Mouse (Mus musculus) ES-Bruce4 (cell line): ENCODE results near the gene Col24a1. TPM values are rescaled to one million over a fixed set of nuclear protein-coding genes. Genes with fewer than 3 reads are reported as not detected.

Source experiments
- H3K27ac ChIP-seq: 2 replicates; pipeline ENCODE4 v1.5.1; 2012; ENCODE audit warnings: low read length, inconsistent platforms; ENCODE audit not compliant: insufficient read depth
- H3K27me3 ChIP-seq: 2 replicates; pipeline ENCODE4 v1.6.1; 2012; ENCODE audit warnings: mild to moderate bottlenecking, low read length, inconsistent platforms; ENCODE audit not compliant: control insufficient read depth, poor library complexity, insufficient read depth, severe bottlenecking
- H3K36me3 ChIP-seq: 2 replicates; pipeline ENCODE4 v1.6.1; 2012; ENCODE audit warnings: inconsistent platforms, mild to moderate bottlenecking, low read length, moderate library complexity; ENCODE audit not compliant: control insufficient read depth, poor library complexity, insufficient read depth, severe bottlenecking
- H3K4me1 ChIP-seq: one replicate; pipeline ENCODE4 v1.8.1; 2011; ENCODE audit warnings: low read length; ENCODE audit not compliant: control insufficient read depth, insufficient read depth
- H3K4me3 ChIP-seq: 2 replicates; pipeline ENCODE4 v1.5.1; 2011; ENCODE audit warnings: low read depth, mild to moderate bottlenecking, low read length
- H3K9ac ChIP-seq: 2 replicates; pipeline ENCODE4 v1.6.1; 2012; ENCODE audit warnings: low read depth, mild to moderate bottlenecking, inconsistent platforms; ENCODE audit not compliant: poor library complexity, severe bottlenecking
- H3K9me3 ChIP-seq: replicated peaks from 2 replicates; pipeline ENCODE4 v1.6.1; 2012; ENCODE audit warnings: mild to moderate bottlenecking, low read length, inconsistent platforms; ENCODE audit not compliant: control insufficient read depth, poor library complexity, insufficient read depth, severe bottlenecking
- CTCF ChIP-seq: IDR thresholded peaks from one replicate; pipeline ENCODE4 v1.8.1; 2011; ENCODE audit warnings: low read depth, low read length
- EP300 ChIP-seq: IDR thresholded peaks from 2 replicates; pipeline ENCODE4 v1.6.1; 2011; ENCODE audit warnings: low read depth, low read length; ENCODE audit not compliant: insufficient read depth
- POLR2A ChIP-seq: IDR thresholded peaks from one replicate; pipeline ENCODE4 v1.8.1; 2011; ENCODE audit warnings: low read length; ENCODE audit not compliant: insufficient read depth
- polyA plus RNA-seq: library from polyadenylated mRNA; stranded (reverse); fragments of >200 nt; gene quantifications from 2 replicates; pipeline ENCODE4 v1.2.4, GENCODE M21; 2011; ENCODE audit warnings: low read depth; ENCODE audit not compliant: missing spikeins, insufficient read depth, insufficient read length

Col24a1 gene
- polyA plus RNA-seq, 1 experiment, result 0.78 TPM

DNA sequence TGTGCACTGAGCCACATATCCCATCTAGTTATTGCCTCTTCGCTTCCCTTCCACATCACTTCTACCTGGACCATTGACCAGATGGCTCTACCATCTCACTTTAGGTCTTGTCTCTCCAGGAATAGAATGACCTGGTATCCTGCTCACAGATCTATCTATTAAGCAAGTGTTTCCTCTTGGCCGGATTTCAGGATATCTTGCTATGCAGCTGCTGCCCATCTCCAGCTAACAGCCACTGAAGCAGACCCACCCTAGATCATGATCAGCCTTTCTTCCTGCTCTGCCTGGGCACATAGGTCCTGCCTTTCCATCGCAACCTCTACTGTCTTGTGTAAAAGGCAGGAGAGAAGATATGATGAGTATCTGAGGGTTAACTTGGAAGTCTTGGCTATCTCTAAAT, 84.0 kb downstream of the Col24a1 start:
- Histone ChIP-seq H3K27me3 (no peaks in the 10 kb centered on the region), H3K4me3 (no peak overlapping the region), H3K27ac (no peak overlapping the region), H3K9ac (no peak overlapping the region), H3K4me1 (no peaks in the 10 kb centered on the region), H3K9me3 (no peaks in the 10 kb centered on the region), H3K36me3 (no peaks in the 10 kb centered on the region)
- TF ChIP-seq EP300, result no peak
- TF ChIP-seq CTCF, result no peak

DNA sequence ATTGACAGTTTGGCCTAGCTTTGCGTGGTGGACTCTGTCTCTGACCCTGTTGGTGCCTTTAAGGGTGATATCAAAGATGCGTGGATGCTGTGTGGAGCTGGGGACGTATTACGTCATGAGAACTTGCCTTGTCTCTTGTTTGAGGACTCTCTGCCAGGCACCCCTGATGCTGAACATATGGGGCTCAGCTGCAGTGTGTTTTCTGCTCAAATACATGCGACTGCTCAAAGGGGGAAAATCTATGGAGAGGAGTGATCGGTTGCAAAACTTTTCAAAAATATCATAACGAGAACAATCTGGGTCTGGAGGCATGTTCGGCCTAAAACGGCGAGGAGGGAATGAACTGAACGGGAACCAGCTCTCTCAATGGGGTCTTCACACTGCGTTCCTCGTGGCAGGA, 90.8 kb downstream of the Col24a1 start:
- no peaks in the 10 kb centered on the region for H3K9me3 ChIP-seq
- no peak overlapping the region for H3K4me3 ChIP-seq
- H3K4me1 ChIP-seq, result no peaks in the 10 kb centered on the region
- H3K36me3 ChIP-seq, result no peaks in the 10 kb centered on the region
- H3K27me3 ChIP-seq, result no peaks in the 10 kb centered on the region
- TF ChIP-seq EP300, result no peak
- TF ChIP-seq CTCF, result no peak
- no peak for TF ChIP-seq POLR2A
- H3K9ac ChIP-seq, result no peak overlapping the region
- no peak overlapping the region for H3K27ac ChIP-seq

DNA sequence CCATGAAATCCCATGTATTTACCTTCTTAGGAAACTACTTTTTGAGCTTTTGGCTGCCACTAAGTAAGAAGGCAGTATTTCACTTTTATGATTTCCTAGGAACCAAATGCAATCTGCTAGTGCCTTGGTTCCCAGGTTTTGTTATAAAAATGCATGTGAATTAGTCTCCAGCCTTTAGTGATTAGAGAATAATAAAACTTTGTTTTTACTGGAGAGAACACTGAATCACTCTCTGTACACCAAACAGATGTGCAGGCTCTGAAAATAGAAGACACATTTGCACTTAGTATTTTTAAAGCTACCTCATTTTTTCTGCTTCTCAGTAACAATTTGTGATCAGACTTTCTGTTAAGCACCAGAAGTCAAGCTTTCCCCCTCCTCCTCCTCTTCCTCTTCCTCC, 94.2 kb downstream of the Col24a1 start:
- no peaks in the 10 kb centered on the region for H3K9me3 ChIP-seq
- no peaks in the 10 kb centered on the region for H3K4me1 ChIP-seq
- TF ChIP-seq EP300 (no peak), CTCF (no peak), POLR2A (no peak)
- H3K4me3 ChIP-seq, result no peak overlapping the region
- no peaks in the 10 kb centered on the region for H3K27me3 ChIP-seq
- H3K36me3 ChIP-seq, result no peaks in the 10 kb centered on the region
- H3K9ac ChIP-seq, result no peak overlapping the region
- no peak overlapping the region for H3K27ac ChIP-seq

DNA sequence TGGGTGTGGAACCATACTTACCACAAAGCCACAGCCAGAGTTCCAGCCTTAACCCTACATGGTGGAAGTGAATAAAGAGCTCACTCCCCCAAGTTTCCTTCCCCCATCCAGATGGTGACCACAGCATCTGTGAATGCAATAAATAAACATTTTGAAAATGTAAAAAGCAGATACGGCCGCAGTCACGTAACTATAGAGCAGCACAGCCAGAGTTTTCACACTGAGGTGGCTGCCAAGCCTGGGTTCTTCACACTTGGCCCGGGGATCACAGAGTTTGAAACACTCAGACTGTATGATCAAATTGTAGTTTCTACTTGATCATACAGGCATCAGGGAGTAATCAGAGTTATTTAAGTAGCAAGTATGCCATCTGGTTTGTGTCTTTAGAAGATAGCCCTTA, 98.4 kb downstream of the Col24a1 start:
- no peaks in the 10 kb centered on the region for H3K36me3 ChIP-seq
- TF ChIP-seq POLR2A, result no peak
- TF ChIP-seq EP300, result no peak
- TF ChIP-seq CTCF, result no peak
- H3K9me3 ChIP-seq, result no peaks in the 10 kb centered on the region
- no peaks in the 10 kb centered on the region for H3K4me1 ChIP-seq
- H3K27me3 ChIP-seq, result no peaks in the 10 kb centered on the region
- no peak overlapping the region for H3K27ac ChIP-seq
- no peak overlapping the region for H3K9ac ChIP-seq
- no peak overlapping the region for H3K4me3 ChIP-seq

DNA sequence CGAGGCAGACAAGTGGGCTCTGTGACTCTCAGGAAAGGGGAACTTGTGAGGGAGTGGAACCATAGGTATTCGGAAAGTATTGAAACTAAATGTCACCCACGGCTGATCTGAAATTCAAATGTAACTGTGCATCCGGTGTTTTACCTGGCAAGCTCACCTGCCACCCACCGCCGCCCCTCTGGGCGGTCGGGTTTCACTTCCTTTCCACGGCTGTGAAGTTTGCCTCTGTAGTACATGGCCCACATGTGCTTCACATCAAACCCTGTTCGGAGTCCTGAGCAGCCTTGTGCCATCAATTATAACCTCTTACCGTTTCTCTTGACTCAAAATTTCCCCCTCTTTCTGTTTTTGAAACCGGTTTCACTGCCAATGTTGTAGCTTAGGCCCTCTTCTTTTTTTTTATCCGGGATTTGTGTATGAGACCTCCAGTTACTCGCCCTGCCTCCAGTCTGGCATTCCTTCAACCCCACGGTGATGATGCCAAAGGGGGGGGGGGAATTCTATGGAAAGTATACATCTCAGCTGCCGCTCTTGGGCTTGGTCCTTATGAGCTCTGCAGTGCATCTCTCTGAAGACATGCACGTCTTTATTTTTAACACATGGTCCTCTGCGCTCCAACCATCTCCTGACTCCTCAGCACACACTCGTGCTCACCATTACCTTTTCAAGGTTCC, 99.9 kb downstream of the Col24a1 start:
- H3K27me3 ChIP-seq, result no peaks in the 10 kb centered on the region
- no peak overlapping the region for H3K4me3 ChIP-seq
- H3K36me3 ChIP-seq, result no peaks in the 10 kb centered on the region
- no peak overlapping the region for H3K27ac ChIP-seq
- H3K4me1 ChIP-seq, result no peaks in the 10 kb centered on the region
- TF ChIP-seq POLR2A (no peak), CTCF (no peak), EP300 (no peak)
- no peaks in the 10 kb centered on the region for H3K9me3 ChIP-seq
- no peak overlapping the region for H3K9ac ChIP-seq

DNA sequence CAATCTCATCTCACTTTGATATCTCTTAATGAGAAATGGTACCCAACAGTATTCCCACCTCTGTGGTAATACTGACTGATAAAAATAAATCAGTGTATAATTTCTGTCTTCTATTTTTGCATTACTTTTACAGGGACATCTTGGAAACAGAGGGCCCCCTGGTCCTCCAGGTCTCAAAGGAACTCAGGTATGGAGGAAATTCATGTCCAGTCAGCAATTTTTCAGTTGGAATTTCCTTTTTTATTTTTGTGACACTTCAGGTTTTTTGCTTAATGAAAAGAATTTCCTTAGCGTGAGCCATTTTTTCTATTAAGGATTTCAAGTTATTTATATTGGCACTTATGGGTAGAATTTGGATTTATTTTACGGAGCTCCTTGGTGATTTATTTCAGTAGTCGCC, 106.9 kb downstream of the Col24a1 start:
- Histone ChIP-seq H3K27me3 (no peaks in the 10 kb centered on the region), H3K4me3 (no peak overlapping the region), H3K9me3 (no peaks in the 10 kb centered on the region), H3K9ac (no peak overlapping the region), H3K36me3 (no peaks in the 10 kb centered on the region), H3K4me1 (no peaks in the 10 kb centered on the region), H3K27ac (no peak overlapping the region)
- no peak for TF ChIP-seq CTCF
- TF ChIP-seq POLR2A, result no peak
- TF ChIP-seq EP300, result no peak
